Mouse (Mus musculus): ENCODE data around the gene Gm47283. TPM values are rescaled to one million over a fixed set of nuclear protein-coding genes. Genes with fewer than 3 reads are reported as not detected.
"Not testable (repeated sequence)": the region's sequence is repeated elsewhere in the genome, so short reads cannot be mapped to it uniquely, and the experiment has no call there.

Gm47283 gene
- polyA plus RNA-seq, 2 experiments, result not detected

DNA sequence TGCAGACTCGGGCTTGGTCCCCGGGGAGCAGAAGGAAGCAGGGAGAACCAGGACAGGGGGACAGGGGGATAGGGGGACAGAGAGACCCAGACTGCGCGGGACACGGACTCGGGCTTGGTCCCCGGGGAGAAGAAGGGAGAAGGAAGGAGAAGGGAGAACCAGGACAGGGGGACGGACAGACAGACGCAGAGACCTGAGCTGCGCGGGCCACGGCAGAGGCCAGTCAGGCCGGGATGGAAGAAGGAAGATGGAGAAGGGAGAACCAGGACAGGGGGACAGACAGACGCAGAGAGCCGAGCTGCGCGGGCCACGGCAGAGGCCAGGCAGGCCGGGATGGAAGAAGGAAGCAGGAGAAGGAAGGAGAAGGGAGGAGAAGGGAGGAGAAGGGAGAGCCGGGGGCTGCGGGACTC is 40.7 kb upstream of the Gm47283 start:
- H3K27me3 ChIP-seq (ENCODE audit: control insufficient read depth, insufficient read depth, low read length), result no peaks in the 10 kb centered on the region
- peaks cover 30% of the 10 kb centered on the region for H3K36me3 ChIP-seq (replicated peaks; ENCODE audit: control insufficient read depth, insufficient read depth, low read depth)
- no peaks in the 10 kb centered on the region for H3K4me1 ChIP-seq (replicated peaks; ENCODE audit: control insufficient read depth in 2 of 2, insufficient read depth in 2 of 2, low read length in 1 of 2)
- no peak overlapping the region for H3K4me2 ChIP-seq (ENCODE audit: low read depth)
- H3K4me3 ChIP-seq (ENCODE audit: insufficient read depth in 1 of 2, low read depth in 2 of 2, low read length in 2 of 2), result no peak overlapping the region
- 73% methylated on average over 14 of the region's 21 CpGs for WGBS (ENCODE audit: insufficient replicate concordance)
- H3K9ac ChIP-seq (replicated peaks), result no peak overlapping the region
- no peak for TF ChIP-seq EP300 (IDR thresholded peaks at IDR 0.05; ENCODE audit: low read depth)
- TF ChIP-seq CTCF (IDR thresholded peaks at IDR 0.05; ENCODE audit: low read depth), result no peak
- H3K9me3 ChIP-seq (ENCODE audit: control insufficient read depth, low read length), result peaks cover 29% of the 10 kb centered on the region
- no peak overlapping the region for H3K27ac ChIP-seq
- DNase-seq (ENCODE audit: low read depth in 3 of 3, low spot score in 3 of 3) (no peak), ATAC-seq (ENCODE audit: insufficient read depth) (no peak)

DNA sequence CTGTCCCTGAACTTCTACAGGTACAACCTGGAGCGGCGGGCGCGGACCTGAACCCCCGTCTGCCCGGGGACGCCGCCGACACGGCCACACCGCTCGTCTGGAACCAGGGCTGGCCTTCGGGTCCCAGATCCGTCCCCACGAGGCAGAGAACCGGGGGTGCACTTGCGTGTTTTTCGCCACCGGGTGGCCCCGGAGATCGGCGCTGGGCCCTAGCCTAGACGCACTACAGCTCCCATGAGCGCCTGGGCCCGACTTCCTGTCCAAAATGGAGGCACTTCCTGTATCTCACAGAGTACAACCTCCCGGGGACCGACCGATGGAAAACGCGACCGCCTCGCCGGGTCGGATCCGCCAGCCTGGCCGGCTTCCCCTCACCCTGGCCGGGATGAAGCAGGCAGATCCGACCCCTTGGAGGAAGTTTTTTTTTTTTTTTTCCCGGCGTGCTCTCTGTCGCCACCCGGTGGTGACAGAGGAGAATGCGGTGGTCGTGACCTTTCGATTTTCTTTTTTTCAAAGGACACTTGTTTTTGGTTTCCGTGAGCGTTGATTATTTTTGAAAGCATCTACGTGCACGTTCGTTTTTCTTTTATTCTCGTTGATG is 40.1 kb upstream of the Gm47283 start:
- peak; percentile 79 for ATAC-seq (ENCODE audit: insufficient read depth)
- not testable (repeated sequence) for H3K9ac ChIP-seq (replicated peaks); H3K27ac ChIP-seq; H3K27me3 ChIP-seq (ENCODE audit: control insufficient read depth, insufficient read depth, low read length); DNase-seq (ENCODE audit: low read depth in 3 of 3, low spot score in 3 of 3); H3K4me1 ChIP-seq (replicated peaks; ENCODE audit: control insufficient read depth in 2 of 2, insufficient read depth in 2 of 2, low read length in 1 of 2)
- Histone ChIP-seq H3K4me2 (ENCODE audit: low read depth) (peak overlapping the region; percentile 44), H3K36me3 (replicated peaks; ENCODE audit: control insufficient read depth, insufficient read depth, low read depth) (peaks cover 24% of the 10 kb centered on the region), H3K9me3 (ENCODE audit: control insufficient read depth, low read length) (peaks cover 23% of the 10 kb centered on the region), H3K4me3 (ENCODE audit: insufficient read depth in 1 of 2, low read depth in 2 of 2, low read length in 2 of 2) (peak overlapping the region; percentile 12 to 42; a peak in 3 of 4 replicates)
- 40% methylated on average over 51 of the region's 51 CpGs for WGBS (ENCODE audit: insufficient replicate concordance)

DNA sequence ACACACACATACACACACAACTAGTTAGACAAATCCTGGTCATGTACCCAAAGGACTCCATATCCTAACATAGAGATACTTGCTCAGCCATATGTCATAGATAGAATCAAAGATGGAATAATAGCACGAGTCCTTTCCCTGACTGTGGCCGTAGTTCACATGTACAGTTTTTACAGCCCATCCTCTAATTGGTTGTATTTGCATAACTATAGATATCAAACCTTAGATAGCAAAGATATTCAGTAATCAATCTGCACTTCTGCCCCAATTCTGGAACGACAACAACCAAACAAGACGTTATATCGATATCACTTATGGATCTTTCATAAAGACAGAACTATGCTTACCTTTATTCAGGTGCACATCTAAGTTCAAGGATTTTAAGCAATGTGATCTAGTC is 39.3 kb upstream of the Gm47283 start:
- peaks cover 15% of the 10 kb centered on the region for H3K9me3 ChIP-seq (ENCODE audit: control insufficient read depth, low read length)
- not testable (repeated sequence) for H3K4me2 ChIP-seq (ENCODE audit: low read depth); H3K9ac ChIP-seq (replicated peaks); ATAC-seq (ENCODE audit: insufficient read depth); H3K27me3 ChIP-seq (ENCODE audit: control insufficient read depth, insufficient read depth, low read length); H3K4me1 ChIP-seq (replicated peaks; ENCODE audit: control insufficient read depth in 2 of 2, insufficient read depth in 2 of 2, low read length in 1 of 2); H3K27ac ChIP-seq; H3K4me3 ChIP-seq (ENCODE audit: insufficient read depth in 1 of 2, low read depth in 2 of 2, low read length in 2 of 2); DNase-seq (ENCODE audit: low read depth in 3 of 3, low spot score in 3 of 3)
- peaks cover 16% of the 10 kb centered on the region for H3K36me3 ChIP-seq (replicated peaks; ENCODE audit: control insufficient read depth, insufficient read depth, low read depth)
- 93% methylated on average over 5 of the region's 5 CpGs for WGBS (ENCODE audit: insufficient replicate concordance)

DNA sequence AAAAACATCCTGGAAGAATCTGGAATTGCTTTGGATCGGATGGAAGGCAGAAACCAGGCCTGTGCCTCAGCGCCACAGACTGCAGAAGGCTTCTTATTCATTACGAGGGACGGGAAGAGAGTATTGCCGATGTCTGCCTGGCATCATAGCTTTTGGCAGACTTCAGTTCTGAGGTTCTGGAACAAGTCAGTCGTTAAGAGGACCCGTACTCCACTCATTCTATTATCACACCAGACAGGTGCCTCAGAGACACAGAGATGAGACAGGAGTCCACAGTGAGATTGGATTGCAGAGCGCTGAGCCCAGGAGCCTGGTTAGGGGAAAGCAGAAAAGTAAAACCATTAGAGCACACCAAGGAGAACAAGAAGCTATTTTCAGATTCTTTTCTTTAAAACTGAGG is 29.8 kb upstream of the Gm47283 start, which contains the start of gene Gm21860:
Gene Gm21860 (minus strand): TSS at position 101 of the 400 bp plus-strand sequence.
- WGBS (ENCODE audit: insufficient replicate concordance), result no CpG with 5 or more reads among the region's 8 CpGs

DNA sequence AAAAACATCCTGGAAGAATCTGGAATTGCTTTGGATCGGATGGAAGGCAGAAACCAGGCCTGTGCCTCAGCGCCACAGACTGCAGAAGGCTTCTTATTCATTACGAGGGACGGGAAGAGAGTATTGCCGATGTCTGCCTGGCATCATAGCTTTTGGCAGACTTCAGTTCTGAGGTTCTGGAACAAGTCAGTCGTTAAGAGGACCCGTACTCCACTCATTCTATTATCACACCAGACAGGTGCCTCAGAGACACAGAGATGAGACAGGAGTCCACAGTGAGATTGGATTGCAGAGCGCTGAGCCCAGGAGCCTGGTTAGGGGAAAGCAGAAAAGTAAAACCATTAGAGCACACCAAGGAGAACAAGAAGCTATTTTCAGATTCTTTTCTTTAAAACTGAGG is 54.5 kb downstream of the Gm47283 start, which contains the start of gene Gm21748:
Gene Gm21748 (minus strand): TSS at position 101 of the 400 bp plus-strand sequence.
- not testable (repeated sequence) for H3K4me3 ChIP-seq (ENCODE audit: insufficient read depth in 1 of 2, low read depth in 2 of 2, low read length in 2 of 2); DNase-seq (ENCODE audit: low read depth in 3 of 3, low spot score in 3 of 3); H3K36me3 ChIP-seq (replicated peaks; ENCODE audit: control insufficient read depth, insufficient read depth, low read depth); H3K27ac ChIP-seq; ATAC-seq (ENCODE audit: insufficient read depth); H3K4me1 ChIP-seq (replicated peaks; ENCODE audit: control insufficient read depth in 2 of 2, insufficient read depth in 2 of 2, low read length in 1 of 2); H3K9ac ChIP-seq (replicated peaks); H3K9me3 ChIP-seq (ENCODE audit: control insufficient read depth, low read length); H3K4me2 ChIP-seq (ENCODE audit: low read depth); H3K27me3 ChIP-seq (ENCODE audit: control insufficient read depth, insufficient read depth, low read length)
- no CpG with 5 or more reads among the region's 8 CpGs for whole genome bisulfite sequencing (ENCODE audit: insufficient replicate concordance)

More for the DNA sequence above, 29.8 kb upstream of the Gm47283 start, which contains the start of gene Gm21860:
- not testable (repeated sequence) for H3K4me3 ChIP-seq (ENCODE audit: insufficient read depth in 1 of 2, low read depth in 2 of 2, low read length in 2 of 2); H3K27me3 ChIP-seq (ENCODE audit: control insufficient read depth, insufficient read depth, low read length); H3K27ac ChIP-seq; DNase-seq (ENCODE audit: low read depth in 3 of 3, low spot score in 3 of 3); ATAC-seq (ENCODE audit: insufficient read depth); H3K36me3 ChIP-seq (replicated peaks; ENCODE audit: control insufficient read depth, insufficient read depth, low read depth); H3K9me3 ChIP-seq (ENCODE audit: control insufficient read depth, low read length); H3K9ac ChIP-seq (replicated peaks); H3K4me1 ChIP-seq (replicated peaks; ENCODE audit: control insufficient read depth in 2 of 2, insufficient read depth in 2 of 2, low read length in 1 of 2); H3K4me2 ChIP-seq (ENCODE audit: low read depth)

Other genes starting within 250 kb of the Gm47283 start
- gene Gm21860, start 29.9 kb upstream of the Gm47283 start, polyA plus RNA-seq (2012; rRNA removed), result not detected in 2 replicates
- gene Gm21860, start 29.9 kb upstream of the Gm47283 start, polyA plus RNA-seq (2014; fragmentation: Nextera tagmentation; extraction: Ambion mirVana), result not detected in 2 replicates
- not detected in 2 replicates for gene Gm21748, start 54.4 kb downstream of the Gm47283 start, polyA plus RNA-seq (2012; rRNA removed)
- not detected in 2 replicates for gene Gm21748, start 54.4 kb downstream of the Gm47283 start, polyA plus RNA-seq (2014; fragmentation: Nextera tagmentation; extraction: Ambion mirVana)